Mouse (Mus musculus) forebrain, embryonic 13.5 days (tissue): ENCODE measurements around the gene Klhl36. TPM values are rescaled to one million over a fixed set of nuclear protein-coding genes. Genes with fewer than 3 reads are reported as not detected.
"Not testable (repeated sequence)": the region's sequence is repeated elsewhere in the genome, so short reads cannot be mapped to it uniquely, and the experiment has no call there.

Experiments used
- ATAC-seq: fragments of 200-750 bp; cut with Nextera tagmentation; 2 replicates; pipeline ENCODE4 v1.8.0; 2017
- H3K27ac ChIP-seq: fragments of 300-500 bp; sonication (generic); 2 replicates; pipeline ENCODE4 v1.5.1; 2015; ENCODE audit warnings: inconsistent platforms, mild to moderate bottlenecking, moderate library complexity
- H3K27me3 ChIP-seq: fragments of 300-500 bp; sonication (generic); 2 replicates; pipeline ENCODE4 v1.6.1; 2015; ENCODE audit warnings: mild to moderate bottlenecking, inconsistent platforms
- H3K36me3 ChIP-seq: fragments of 300-500 bp; sonication (generic); 2 replicates; pipeline ENCODE4 v1.6.1; 2015; ENCODE audit warnings: mild to moderate bottlenecking, inconsistent platforms; ENCODE audit not compliant: poor library complexity, severe bottlenecking
- H3K4me1 ChIP-seq: fragments of 300-500 bp; sonication (generic); 2 replicates; pipeline ENCODE4 v1.6.1; 2015; ENCODE audit warnings: inconsistent platforms
- H3K4me2 ChIP-seq: fragments of 300-500 bp; sonication (generic); 2 replicates; pipeline ENCODE4 v1.6.1; 2015; ENCODE audit warnings: inconsistent platforms, mild to moderate bottlenecking, moderate library complexity
- H3K4me3 ChIP-seq: fragments of 300-500 bp; sonication (generic); 2 replicates; pipeline ENCODE4 v1.5.1; 2015; ENCODE audit warnings: mild to moderate bottlenecking, inconsistent platforms
- H3K9ac ChIP-seq: fragments of 300-500 bp; sonication (generic); 2 replicates; pipeline ENCODE4 v1.6.1; 2015; ENCODE audit warnings: mild to moderate bottlenecking, inconsistent platforms
- H3K9me3 ChIP-seq: fragments of 300-500 bp; sonication (generic); replicated peaks from 2 replicates; pipeline ENCODE4 v1.6.1; 2016; ENCODE audit warnings: inconsistent platforms
- WGBS: fragments of 180-500 bp; shearing (Covaris S2); methylation state at CpG from one replicate; pipeline ENCODE4 v1.1.7; 2015; 5-methylcytosine and 5-hydroxymethylcytosine counted together
- polyA plus RNA-seq: library from polyadenylated mRNA; unstranded; fragments of >200 nt; fragmentation: Nextera tagmentation; extraction: Ambion mirVana; gene quantifications from 2 replicates; pipeline ENCODE4 v1.2.1, GENCODE M21; 2015

Gene Klhl36
- polyA plus RNA-seq, 1 experiment from 2014 or later = 10.8 TPM

GRCm38 (mm10) chr8:119837553-119838071 lies 24.5 kb upstream of the Klhl36 start:
- H3K4me1 ChIP-seq = peaks cover 69% of the 10 kb centered on the region
- no peaks in the 10 kb centered on the region for H3K27me3 ChIP-seq
- no peaks in the 10 kb centered on the region for H3K9me3 ChIP-seq
- H3K9ac ChIP-seq = peak overlapping the region; percentile 62
- H3K27ac ChIP-seq = peak overlapping the region; percentile 70
- peak overlapping the region; percentile 84 for H3K4me2 ChIP-seq
- H3K4me3 ChIP-seq = peak overlapping the region; percentile 71
- ATAC-seq = no peak
- peaks cover 10% of the 10 kb centered on the region; the same call in 1 of the 2 replicates for H3K36me3 ChIP-seq
- WGBS = 55% methylated on average over 10 of the region's 10 CpGs

DNA sequence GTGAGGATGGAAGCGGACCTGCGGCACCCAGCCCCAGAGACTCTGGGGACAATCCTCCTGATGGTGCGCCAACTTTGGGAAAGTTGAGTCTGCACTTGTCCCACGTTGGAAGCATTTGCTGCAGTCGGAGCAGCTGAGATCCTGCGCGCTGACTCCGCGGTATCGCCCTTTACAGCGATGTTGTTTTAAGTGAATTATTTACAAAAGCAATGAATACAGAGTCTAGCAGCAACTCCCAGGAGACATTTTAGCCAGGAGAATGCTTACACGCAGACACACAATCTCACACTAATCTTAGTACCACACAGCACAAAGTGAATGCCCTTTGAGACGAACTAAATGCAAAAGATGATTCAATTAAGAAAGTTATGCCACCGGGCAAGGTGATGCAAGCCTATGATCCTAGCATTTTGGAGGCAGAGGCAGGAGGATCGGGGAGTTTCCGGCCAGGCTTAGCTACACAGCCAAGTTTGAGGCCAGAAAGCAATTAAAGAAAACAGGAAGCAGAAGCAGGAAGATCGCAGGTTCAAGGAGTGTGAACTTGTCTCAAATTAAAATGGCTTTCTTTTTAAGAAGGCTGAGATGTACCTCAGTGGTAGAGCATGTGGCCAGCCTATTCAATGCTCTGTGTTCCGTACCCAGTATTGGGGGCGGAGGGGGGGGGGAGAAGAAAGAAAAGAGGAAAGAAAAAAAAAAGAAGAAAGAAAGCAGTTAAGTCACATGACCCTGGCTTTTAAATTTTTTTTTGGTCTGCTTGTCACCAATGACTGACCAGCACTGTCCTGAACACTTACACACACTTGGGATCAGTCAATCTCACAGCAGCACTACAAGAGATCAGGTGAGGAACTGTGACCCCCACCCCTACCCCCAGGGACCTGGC lies 23.7 kb upstream of the Klhl36 start:
- H3K9ac ChIP-seq = peak overlapping the region; percentile 82
- H3K27me3 ChIP-seq = no peaks in the 10 kb centered on the region
- no peak for ATAC-seq
- peak overlapping the region; percentile 70 for H3K27ac ChIP-seq
- no peaks in the 10 kb centered on the region for H3K9me3 ChIP-seq
- 76% methylated on average over 19 of the region's 19 CpGs for WGBS
- H3K4me1 ChIP-seq = peaks cover 61% of the 10 kb centered on the region
- peak overlapping the region; percentile 84 for H3K4me2 ChIP-seq
- peak overlapping the region; percentile 71 for H3K4me3 ChIP-seq
- H3K36me3 ChIP-seq = peaks cover 10% of the 10 kb centered on the region; the same call in 1 of the 2 replicates

DNA sequence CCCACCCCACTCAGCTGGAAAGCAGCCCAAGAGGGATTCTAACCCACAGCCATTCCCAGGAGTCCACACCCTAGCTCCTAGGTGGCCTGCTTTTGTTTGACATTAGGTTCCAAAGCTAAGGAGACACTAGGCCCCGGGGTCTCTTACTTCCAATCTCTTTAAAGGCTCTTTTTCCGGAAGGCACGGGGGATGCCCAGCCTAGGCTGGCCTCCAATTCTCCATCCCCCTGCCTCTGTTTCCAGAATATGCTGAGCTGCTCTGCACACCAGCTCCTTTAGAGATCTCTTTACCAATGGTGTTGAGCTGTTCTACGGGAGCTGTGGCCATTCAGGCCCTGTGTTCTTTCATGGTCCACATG lies 23.1 kb upstream of the Klhl36 start:
- peaks cover 6% of the 10 kb centered on the region; the same call in 1 of the 2 replicates for H3K36me3 ChIP-seq
- peak overlapping the region; percentile 71 for H3K4me3 ChIP-seq
- peaks cover 57% of the 10 kb centered on the region for H3K4me1 ChIP-seq
- WGBS = 48% methylated on average over 4 of the region's 4 CpGs
- no peak for ATAC-seq
- H3K4me2 ChIP-seq = peak overlapping the region; percentile 84
- H3K9ac ChIP-seq = peak overlapping the region; percentile 82
- peak overlapping the region; percentile 27 for H3K27ac ChIP-seq
- no peaks in the 10 kb centered on the region for H3K27me3 ChIP-seq
- H3K9me3 ChIP-seq = no peaks in the 10 kb centered on the region

- Histone ChIP-seq H3K9ac (peak overlapping the region; percentile 82), H3K27ac (peak overlapping the region; percentile 27)
Observed at GRCm38 (mm10) chr8:119839419-119840021, 22.5 kb upstream of the Klhl36 start.

GRCm38 (mm10) chr8:119840275-119840808 lies 21.7 kb upstream of the Klhl36 start, which contains the start of gene Cotl1:
TSS of gene Cotl1 (minus strand) at chr8:119840544.
- peak within 1 kb of the TSS; percentile 75 for H3K27ac ChIP-seq
- H3K9me3 ChIP-seq = no peaks in the 10 kb centered on the region
- H3K4me3 ChIP-seq = peak within 1 kb of the TSS; percentile 71
- H3K4me1 ChIP-seq = peaks cover 54% of the 10 kb centered on the region
- H3K9ac ChIP-seq = peak within 1 kb of the TSS; percentile 82
- ATAC-seq = peak; percentile 96
- under 1% methylated on average over 56 of the region's 57 CpGs for WGBS
- no peaks in the 10 kb centered on the region for H3K27me3 ChIP-seq
- no peaks in the 10 kb centered on the region; the same call in 1 of the 2 replicates for H3K36me3 ChIP-seq
- peak within 1 kb of the TSS; percentile 84 for H3K4me2 ChIP-seq

More at GRCm38 (mm10) chr8:119839419-119840021, 22.5 kb upstream of the Klhl36 start:
- no peak for ATAC-seq
- WGBS = 14% methylated on average over 14 of the region's 14 CpGs
- Histone ChIP-seq H3K36me3 (peaks cover 4% of the 10 kb centered on the region; the same call in 1 of the 2 replicates), H3K9me3 (no peaks in the 10 kb centered on the region), H3K27me3 (no peaks in the 10 kb centered on the region), H3K4me2 (peak overlapping the region; percentile 84), H3K4me3 (peak overlapping the region; percentile 71), H3K4me1 (peaks cover 57% of the 10 kb centered on the region)

DNA sequence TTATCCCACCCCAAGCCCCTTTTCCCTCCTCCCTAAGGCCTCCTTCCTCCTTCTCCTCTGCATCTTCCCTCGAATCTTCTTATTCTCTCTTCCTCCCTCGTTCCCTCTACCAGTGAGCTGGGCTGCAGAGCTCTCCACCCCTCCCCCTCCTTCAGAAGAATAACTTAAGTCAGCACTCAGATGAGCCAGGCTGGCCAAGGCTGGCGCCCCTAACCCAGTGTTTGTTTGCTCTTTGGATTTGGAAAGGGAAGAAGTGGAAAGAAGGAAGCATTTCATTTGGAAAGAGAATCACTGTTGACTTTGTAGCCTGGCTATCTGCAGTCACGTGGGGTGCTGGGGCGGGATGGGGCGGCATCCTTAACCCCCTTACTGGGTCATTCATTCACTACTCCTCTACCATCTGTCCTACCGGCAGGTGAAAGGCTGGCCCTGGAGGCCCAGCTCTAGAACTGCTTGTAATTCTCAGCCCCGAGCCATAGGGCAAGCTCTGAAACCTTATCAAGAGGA lies 21.1 kb upstream of the Klhl36 start:
- Histone ChIP-seq H3K27me3 (no peaks in the 10 kb centered on the region), H3K9ac (peak overlapping the region; percentile 82), H3K4me3 (peak overlapping the region; percentile 71), H3K36me3 (no peaks in the 10 kb centered on the region), H3K4me2 (peak overlapping the region; percentile 84), H3K27ac (peak overlapping the region; percentile 73), H3K9me3 (no peaks in the 10 kb centered on the region), H3K4me1 (peaks cover 47% of the 10 kb centered on the region)
- WGBS = 13% methylated on average over 8 of the region's 8 CpGs
- ATAC-seq = no peak; the same call in 1 of the 2 replicates

DNA sequence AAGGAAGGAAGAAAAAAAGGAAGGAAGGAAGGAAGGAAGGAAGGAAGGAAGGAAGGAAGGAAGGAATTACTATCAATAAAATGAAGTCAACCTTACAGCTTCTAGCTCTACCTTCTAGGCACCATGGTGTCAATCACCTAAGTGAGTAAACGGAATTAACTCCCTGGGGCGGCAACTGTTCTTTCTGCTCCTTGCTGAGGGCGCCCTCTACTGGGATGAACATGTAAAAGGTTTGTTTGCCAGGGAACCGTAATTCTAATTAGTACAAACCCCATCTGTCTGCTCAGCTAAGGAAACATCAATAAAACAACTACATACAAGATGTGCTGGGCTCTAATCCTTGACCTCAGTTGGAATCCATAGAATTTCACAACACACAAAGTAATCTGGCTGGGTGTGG lies 18.6 kb upstream of the Klhl36 start:
- no peaks in the 10 kb centered on the region for H3K27me3 ChIP-seq
- H3K27ac ChIP-seq = no peak overlapping the region
- H3K4me2 ChIP-seq = no peak overlapping the region
- no peak overlapping the region for H3K9ac ChIP-seq
- H3K9me3 ChIP-seq = no peaks in the 10 kb centered on the region
- peaks cover 23% of the 10 kb centered on the region for H3K4me1 ChIP-seq
- 0% methylated on average over 4 of the region's 4 CpGs for WGBS
- no peaks in the 10 kb centered on the region for H3K36me3 ChIP-seq
- no peak overlapping the region for H3K4me3 ChIP-seq
- no peak for ATAC-seq

- no peak overlapping the region for H3K4me2 ChIP-seq
- H3K27me3 ChIP-seq = no peaks in the 10 kb centered on the region
- no peaks in the 10 kb centered on the region for H3K36me3 ChIP-seq
- H3K27ac ChIP-seq = no peak overlapping the region
- no peak overlapping the region for H3K9ac ChIP-seq
- no peaks in the 10 kb centered on the region for H3K9me3 ChIP-seq
- H3K4me3 ChIP-seq = no peak overlapping the region
- WGBS = 44% methylated on average over 8 of the region's 8 CpGs
- peaks cover 11% of the 10 kb centered on the region for H3K4me1 ChIP-seq
- no peak for ATAC-seq
Observed at GRCm38 (mm10) chr8:119844577-119844976, 17.5 kb upstream of the Klhl36 start.

DNA sequence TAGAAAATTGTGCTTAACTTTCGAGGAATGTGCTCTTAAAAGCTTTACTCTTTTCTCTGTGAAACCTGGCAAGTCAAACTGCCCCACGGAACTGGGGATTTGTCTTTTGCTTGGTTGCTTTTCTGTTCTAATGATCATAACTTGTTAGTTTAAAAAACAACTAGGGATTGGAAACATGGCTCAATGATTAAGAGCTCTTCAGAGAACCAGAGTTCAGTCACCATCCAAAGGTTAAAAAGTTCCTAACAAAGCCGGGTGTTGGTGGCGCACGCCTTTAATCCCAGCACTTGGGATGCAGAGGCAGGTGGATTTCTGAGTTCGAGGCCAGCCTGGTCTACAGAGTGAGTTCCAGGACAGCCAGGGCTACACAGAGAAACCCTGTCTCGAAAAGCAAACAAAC lies 16.3 kb upstream of the Klhl36 start:
- WGBS = 82% methylated on average over 7 of the region's 7 CpGs
- not testable (repeated sequence) for ATAC-seq, H3K9ac ChIP-seq, H3K27me3 ChIP-seq, H3K9me3 ChIP-seq, H3K36me3 ChIP-seq, H3K4me2 ChIP-seq, H3K4me1 ChIP-seq, H3K4me3 ChIP-seq, H3K27ac ChIP-seq

DNA sequence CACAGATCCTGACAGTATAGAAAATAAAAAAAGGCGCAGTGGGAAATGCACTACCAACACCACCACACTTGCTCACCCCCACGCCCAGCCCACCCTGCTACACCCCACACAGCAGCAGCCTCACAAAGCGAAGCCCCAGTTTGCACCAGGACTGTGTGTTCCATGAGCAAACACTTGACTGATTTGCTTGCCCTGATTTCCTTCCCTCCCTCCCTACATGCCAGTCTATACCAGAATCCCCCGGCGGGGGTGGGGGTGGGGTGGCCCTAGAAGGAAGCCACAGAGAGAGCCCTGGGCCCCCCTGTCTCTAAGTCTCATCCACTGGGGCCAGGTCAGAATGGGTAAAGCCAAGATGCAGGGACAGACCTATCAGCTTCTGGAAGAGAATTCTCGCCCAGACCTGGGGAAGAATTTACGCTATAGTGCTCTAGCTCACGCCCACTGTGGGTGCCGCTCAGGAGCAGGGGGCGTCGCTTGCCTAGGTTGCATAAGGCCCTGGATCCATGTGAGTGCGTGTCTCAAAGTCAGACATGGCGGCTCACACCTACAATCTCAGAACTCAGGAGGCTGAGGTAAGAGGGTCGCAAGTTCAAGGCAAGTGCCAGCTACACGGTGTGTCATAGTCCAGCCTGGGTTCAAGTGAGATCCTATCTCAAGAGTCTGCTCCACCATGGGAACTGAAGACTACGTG lies 14.7 kb upstream of the Klhl36 start:
- Histone ChIP-seq H3K9ac (no peak overlapping the region), H3K9me3 (no peaks in the 10 kb centered on the region), H3K27ac (no peak overlapping the region), H3K4me1 (no peaks in the 10 kb centered on the region), H3K36me3 (no peaks in the 10 kb centered on the region), H3K4me2 (no peak overlapping the region), H3K27me3 (no peaks in the 10 kb centered on the region), H3K4me3 (no peak overlapping the region)
- 91% methylated on average over 16 of the region's 16 CpGs for WGBS
- no peak for ATAC-seq

DNA sequence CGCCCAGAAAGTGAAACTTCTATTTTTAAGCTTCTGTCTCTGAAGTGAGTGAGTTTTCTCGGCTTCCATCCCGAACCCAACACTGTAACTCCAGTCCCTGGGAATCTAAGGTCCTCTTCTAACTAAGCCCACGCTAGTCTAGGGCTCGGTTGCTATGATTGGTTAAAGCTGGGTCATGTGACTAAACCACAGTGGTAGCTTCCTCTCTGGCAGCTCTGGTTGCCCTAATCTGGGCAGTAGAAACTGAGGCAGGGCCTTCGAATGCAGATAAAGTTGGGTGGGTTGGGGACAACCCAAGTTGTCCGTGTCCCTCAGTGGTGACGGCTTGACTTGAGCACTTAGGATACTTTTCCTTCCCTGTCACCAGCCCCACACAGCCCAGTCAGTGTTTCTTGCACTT lies 8.5 kb upstream of the Klhl36 start:
- H3K27me3 ChIP-seq = no peaks in the 10 kb centered on the region
- no peak overlapping the region for H3K9ac ChIP-seq
- 55% methylated on average over 8 of the region's 8 CpGs for WGBS
- no peak overlapping the region for H3K4me3 ChIP-seq
- no peak overlapping the region for H3K4me2 ChIP-seq
- H3K27ac ChIP-seq = no peak overlapping the region
- H3K4me1 ChIP-seq = no peaks in the 10 kb centered on the region
- H3K9me3 ChIP-seq = no peaks in the 10 kb centered on the region
- ATAC-seq = no peak
- no peaks in the 10 kb centered on the region for H3K36me3 ChIP-seq
